Mouse (Mus musculus) erythroid progenitor cell, adult 5-6 weeks (primary cell): Measurements from ENCODE around the gene Fam227a. TPM values are rescaled to one million over a fixed set of nuclear protein-coding genes. Genes with fewer than 3 reads are reported as not detected.

Source experiments
- total RNA-seq, 2 experiments: library from RNA; stranded (forward) in 1 of 2; stranded (reverse) in 1 of 2; fragments of 150-400 nt in 1 of 2; fragments of 186-747, 209-891 nt in 1 of 2; gene quantifications; 2 replicates each; pipeline versions ENCODE4 v1.2.3 to v1.2.4; 2015 to 2017; ENCODE audit warnings: low replicate concordance in 2 of 2

The Fam227a gene
- total RNA-seq, 2 experiments from 2014 or later: 8.6 TPM; not detected in 1

Other genes starting within 250 kb of the Fam227a start
- 6.8 and 18.9 TPM in 2 replicates for gene Csnk1e, start 203.4 kb downstream of the Fam227a start, total RNA-seq (2015; ENCODE audit: low replicate concordance)
- 2.1 and 2.9 TPM in 2 replicates for gene Csnk1e, start 203.4 kb downstream of the Fam227a start, total RNA-seq (2017; ENCODE audit: low replicate concordance)
- gene Kcnj4, start 153.7 kb downstream of the Fam227a start, total RNA-seq (2015; ENCODE audit: low replicate concordance): not detected in 2 replicates
- gene Kcnj4, start 153.7 kb downstream of the Fam227a start, total RNA-seq (2017; ENCODE audit: low replicate concordance): not detected in 2 replicates
- gene Kdelr3, start 142.5 kb downstream of the Fam227a start, total RNA-seq (2015; ENCODE audit: low replicate concordance): 1.1 TPM in 1 of 2 replicates, not detected in the other
- gene Kdelr3, start 142.5 kb downstream of the Fam227a start, total RNA-seq (2017; ENCODE audit: low replicate concordance): not detected in 2 replicates
- 117 and 144 TPM in 2 replicates for gene Ddx17, start 112.2 kb downstream of the Fam227a start, total RNA-seq (2015; ENCODE audit: low replicate concordance)
- gene Ddx17, start 112.2 kb downstream of the Fam227a start, total RNA-seq (2017; ENCODE audit: low replicate concordance): 145 and 216 TPM in 2 replicates
- gene Dmc1, start 53.8 kb downstream of the Fam227a start, total RNA-seq (2015; ENCODE audit: low replicate concordance): 15.5 TPM in 1 of 2 replicates, not detected in the other
- gene Dmc1, start 53.8 kb downstream of the Fam227a start, total RNA-seq (2017; ENCODE audit: low replicate concordance): 1.0 TPM in 1 of 2 replicates, not detected in the other
- gene Cby1, start 243 bp upstream of the Fam227a start, total RNA-seq (2015; ENCODE audit: low replicate concordance): 3.6 and 6.3 TPM in 2 replicates
- 13.0 and 15.4 TPM in 2 replicates for gene Cby1, start 243 bp upstream of the Fam227a start, total RNA-seq (2017; ENCODE audit: low replicate concordance)
- gene Tomm22, start 11.9 kb upstream of the Fam227a start, total RNA-seq (2015; ENCODE audit: low replicate concordance): 70.8 and 73.9 TPM in 2 replicates
- gene Tomm22, start 11.9 kb upstream of the Fam227a start, total RNA-seq (2017; ENCODE audit: low replicate concordance): 54.8 and 62.5 TPM in 2 replicates
- gene Josd1, start 29.0 kb upstream of the Fam227a start, total RNA-seq (2015; ENCODE audit: low replicate concordance): 17.7 and 18.4 TPM in 2 replicates
- gene Josd1, start 29.0 kb upstream of the Fam227a start, total RNA-seq (2017; ENCODE audit: low replicate concordance): 17.3 and 27.6 TPM in 2 replicates
- gene Gtpbp1, start 31.9 kb upstream of the Fam227a start, total RNA-seq (2015; ENCODE audit: low replicate concordance): 43.6 and 63.1 TPM in 2 replicates
- gene Gtpbp1, start 31.9 kb upstream of the Fam227a start, total RNA-seq (2017; ENCODE audit: low replicate concordance): 64.1 and 94.1 TPM in 2 replicates
- gene Sun2, start 83.6 kb upstream of the Fam227a start, total RNA-seq (2015; ENCODE audit: low replicate concordance): 29.6 and 34.0 TPM in 2 replicates
- 56.9 and 67.4 TPM in 2 replicates for gene Sun2, start 83.6 kb upstream of the Fam227a start, total RNA-seq (2017; ENCODE audit: low replicate concordance)
- gene Dnal4, start 118.9 kb upstream of the Fam227a start, total RNA-seq (2015; ENCODE audit: low replicate concordance): 1.8 TPM in 1 of 2 replicates, not detected in the other
- gene Dnal4, start 118.9 kb upstream of the Fam227a start, total RNA-seq (2017; ENCODE audit: low replicate concordance): 0.30 and 1.7 TPM in 2 replicates
- not detected in 2 replicates for gene Nptxr, start 145.8 kb upstream of the Fam227a start, total RNA-seq (2015; ENCODE audit: low replicate concordance)
- gene Nptxr, start 145.8 kb upstream of the Fam227a start, total RNA-seq (2017; ENCODE audit: low replicate concordance): 0.53 TPM in 1 of 2 replicates, not detected in the other
- gene Npcd, start 175.3 kb upstream of the Fam227a start, total RNA-seq (2015; ENCODE audit: low replicate concordance): not detected in 2 replicates
- gene Npcd, start 175.3 kb upstream of the Fam227a start, total RNA-seq (2017; ENCODE audit: low replicate concordance): not detected in 2 replicates
- gene Cbx6, start 175.7 kb upstream of the Fam227a start, total RNA-seq (2015; ENCODE audit: low replicate concordance): 13.8 and 20.2 TPM in 2 replicates
- gene Cbx6, start 175.7 kb upstream of the Fam227a start, total RNA-seq (2017; ENCODE audit: low replicate concordance): 21.8 and 38.9 TPM in 2 replicates
- 229 and 314 TPM in 2 replicates for gene Apobec3, start 232.7 kb upstream of the Fam227a start, total RNA-seq (2015; ENCODE audit: low replicate concordance)
- 185 and 259 TPM in 2 replicates for gene Apobec3, start 232.7 kb upstream of the Fam227a start, total RNA-seq (2017; ENCODE audit: low replicate concordance)